Mouse (Mus musculus) heart, adult 2 months (tissue): Measurements from ENCODE around the gene Pole3. TPM values are rescaled to one million over a fixed set of nuclear protein-coding genes. Genes with fewer than 3 reads are reported as not detected.

Experiments used
- DNase-seq, 2 experiments: peaks; one replicate each; pipeline ENCODE4 v3.0.0; 2021
- H3K27ac ChIP-seq: fragments of 200-600 bp; 2 replicates; pipeline ENCODE4 v1.8.1; 2022
- H3K27me3 ChIP-seq: fragments of 200-500 bp; 2 replicates; pipeline ENCODE4 v1.6.1; 2012; ENCODE audit warnings: mild to moderate bottlenecking, low read length, inconsistent platforms, mixed read lengths; ENCODE audit not compliant: control insufficient read depth, insufficient read depth
- H3K36me3 ChIP-seq: fragments of 200-500 bp; 2 replicates; pipeline ENCODE4 v1.6.1; 2012; ENCODE audit warnings: low read length, inconsistent platforms; ENCODE audit not compliant: control insufficient read depth, insufficient read depth
- H3K4me1 ChIP-seq: fragments of 200-500 bp; 2 replicates; pipeline ENCODE4 v1.6.1; 2011; ENCODE audit warnings: low read length; ENCODE audit not compliant: control insufficient read depth, insufficient read depth
- H3K4me3 ChIP-seq: fragments of 200-600 bp; 2 replicates; pipeline ENCODE4 v1.8.1; 2022
- H3K79me2 ChIP-seq: fragments of 200-500 bp; replicated peaks from 2 replicates; pipeline ENCODE4 v1.6.1; 2012; ENCODE audit warnings: mild to moderate bottlenecking, inconsistent platforms, low read length, moderate library complexity, mixed read lengths; ENCODE audit not compliant: control insufficient read depth, insufficient read depth
- H3K9ac ChIP-seq: fragments of 200-500 bp; 2 replicates; pipeline ENCODE4 v1.6.1; 2012; ENCODE audit warnings: low read depth, mild to moderate bottlenecking, control low read depth, inconsistent platforms, low read length, mixed read lengths
- CTCF ChIP-seq: fragments of 200-600 bp; IDR thresholded peaks from 2 replicates; pipeline ENCODE4 v1.8.1; 2022; ENCODE audit warnings: antibody characterized with exemption, mild to moderate bottlenecking, moderate library complexity
- EP300 ChIP-seq: fragments of 200-500 bp; IDR thresholded peaks from 2 replicates; pipeline ENCODE4 v1.6.1; 2011; ENCODE audit warnings: low read depth, low read length, control low read depth; ENCODE audit not compliant: insufficient read depth
- POLR2A ChIP-seq: fragments of 200-500 bp; IDR thresholded peaks from 2 replicates; pipeline ENCODE4 v1.6.1; 2011; ENCODE audit warnings: mild to moderate bottlenecking, low read depth, low read length, control low read depth; ENCODE audit not compliant: insufficient read depth
- WGBS: fragments of 180-500 bp; shearing (Covaris S2); methylation state at CpG from one replicate; pipeline ENCODE4 v1.1.7; 2018; 5-methylcytosine and 5-hydroxymethylcytosine counted together
- intact Hi-C: fragments of 180-260 bp; cut with DNase I; formaldehyde crosslinking; loops from one replicate; pipeline ENCODE4 v1.15.1; 2025
- polyA plus RNA-seq: library from polyadenylated mRNA; depleted of rRNA; stranded (reverse); fragments of >200 nt; gene quantifications from 2 replicates; pipeline ENCODE4 v1.2.3, GENCODE M21; 2012
- total RNA-seq, 2 experiments: library from RNA; stranded (reverse); gene quantifications; 2 replicates each; pipeline ENCODE4 v1.2.3; 2021

The Pole3 gene
- total and polyA plus RNA-seq, 3 experiments, result 10.5 to 19.1 (median 16.1) TPM

- TF ChIP-seq POLR2A, result no peak
- no peak for TF ChIP-seq CTCF
- TF ChIP-seq EP300, result no peak
- intact Hi-C loops, result no loop called here
- DNase-seq, result no peak
- Histone ChIP-seq H3K27me3 (no peaks in the 10 kb centered on the region), H3K4me1 (no peaks in the 10 kb centered on the region), H3K4me3 (no peak overlapping the region), H3K79me2 (no peaks in the 10 kb centered on the region), H3K27ac (no peak overlapping the region), H3K9ac (no peak overlapping the region), H3K36me3 (no peaks in the 10 kb centered on the region)
Measured at GRCm38 (mm10) chr4:62544801-62545200, 19.9 kb upstream of the Pole3 start.

GRCm38 (mm10) chr4:62543782-62544181 lies 18.9 kb upstream of the Pole3 start:
- TF ChIP-seq EP300, result no peak
- no peak for TF ChIP-seq POLR2A
- TF ChIP-seq CTCF, result no peak
- no peaks in the 10 kb centered on the region for H3K79me2 ChIP-seq
- no peaks in the 10 kb centered on the region for H3K4me1 ChIP-seq
- no peaks in the 10 kb centered on the region for H3K36me3 ChIP-seq
- WGBS, result 81% methylated on average over 6 of the region's 6 CpGs
- no peak overlapping the region for H3K9ac ChIP-seq
- H3K4me3 ChIP-seq, result no peak overlapping the region
- H3K27ac ChIP-seq, result no peak overlapping the region
- no peaks in the 10 kb centered on the region for H3K27me3 ChIP-seq
- no peak for DNase-seq
- intact Hi-C loops, result no loop called here

GRCm38 (mm10) chr4:62541802-62542201 lies 16.9 kb upstream of the Pole3 start:
- no peak overlapping the region for H3K9ac ChIP-seq
- no peak overlapping the region for H3K4me3 ChIP-seq
- TF ChIP-seq POLR2A (no peak), EP300 (no peak), CTCF (no peak)
- H3K79me2 ChIP-seq, result no peaks in the 10 kb centered on the region
- H3K4me1 ChIP-seq, result no peaks in the 10 kb centered on the region
- DNase-seq, result no peak
- no peak overlapping the region for H3K27ac ChIP-seq
- intact Hi-C loops, result no loop called here
- no peaks in the 10 kb centered on the region for H3K36me3 ChIP-seq
- no peaks in the 10 kb centered on the region for H3K27me3 ChIP-seq
- 84% methylated on average over 3 of the region's 3 CpGs for WGBS

- DNase-seq, result no peak
- Histone ChIP-seq H3K4me1 (no peaks in the 10 kb centered on the region), H3K36me3 (no peaks in the 10 kb centered on the region), H3K27ac (no peak overlapping the region), H3K9ac (no peak overlapping the region), H3K4me3 (no peak overlapping the region), H3K27me3 (no peaks in the 10 kb centered on the region), H3K79me2 (no peaks in the 10 kb centered on the region)
- WGBS, result 79% methylated on average over 6 of the region's 6 CpGs
- no peak for TF ChIP-seq POLR2A
- no peak for TF ChIP-seq EP300
- TF ChIP-seq CTCF, result no peak
- intact Hi-C loops, result no loop called here
Measured at GRCm38 (mm10) chr4:62533729-62534128, 8.9 kb upstream of the Pole3 start.

- Histone ChIP-seq H3K4me3 (no peak overlapping the region), H3K4me1 (peaks cover 3% of the 10 kb centered on the region), H3K36me3 (no peaks in the 10 kb centered on the region), H3K27me3 (no peaks in the 10 kb centered on the region), H3K79me2 (no peaks in the 10 kb centered on the region), H3K27ac (no peak overlapping the region), H3K9ac (no peak overlapping the region)
- intact Hi-C loops, result loop anchor here (10.0 kb wide), 2 partner anchors 323 to 1027 kb away; partner anchors contain the start of gene Tmem268
- DNase-seq, result no peak
- WGBS, result 56% methylated on average over 4 of the region's 4 CpGs
- TF ChIP-seq CTCF (no peak), EP300 (no peak), POLR2A (no peak)
Measured at GRCm38 (mm10) chr4:62527655-62528054, 2.8 kb upstream of the Pole3 start.

- Histone ChIP-seq H3K36me3 (no peaks in the 10 kb centered on the region), H3K4me3 (no peak overlapping the region), H3K27ac (no peak overlapping the region), H3K4me1 (peaks cover 3% of the 10 kb centered on the region), H3K27me3 (no peaks in the 10 kb centered on the region), H3K79me2 (no peaks in the 10 kb centered on the region), H3K9ac (no peak overlapping the region)
- DNase-seq, result no peak
- 69% methylated on average over 2 of the region's 2 CpGs for WGBS
- TF ChIP-seq EP300, result no peak
- no peak for TF ChIP-seq CTCF
- no peak for TF ChIP-seq POLR2A
- intact Hi-C loops, result loop anchor here (10.0 kb wide), 2 partner anchors 321 to 1029 kb away; partner anchors contain the start of gene Tmem268
Measured at GRCm38 (mm10) chr4:62526256-62526655, 1.4 kb upstream of the Pole3 start.
